In genomic region chr14:51983251-51983650, GRCm38 (mm10) we compare ENCODE assay signal across 11 mouse cellular contexts. TPM values are rescaled to one million over a fixed set of nuclear protein-coding genes. Genes with fewer than 3 reads are reported as not detected.
A peak's percentile ranks its signal among the peaks of the same experiment; 100 is the strongest.
DNase-seq lines count a peak whose midpoint lies in the region; ATAC-seq and TF ChIP-seq lines count a peak whose summit lies in the region.
"Had no signal": no experiment of that assay in that cellular context is flagged by ENCODE, and none has a peak within 500 bp of the region (broad histone marks: within the 10 kb centered on the region; RNA-seq: fewer than 3 reads in every experiment).

No protein-coding gene starts in this region.

- no peaks in the 10 kb centered on the region for H3K27me3 ChIP-seq in forebrain, embryonic 10.5 days (ENCODE audit: poor library complexity, severe bottlenecking)
- H3K27me3 ChIP-seq in forebrain, postnatal 0 days (ENCODE audit: insufficient read depth, low read length), result no peaks in the 10 kb centered on the region
- no peaks in the 10 kb centered on the region for H3K27me3 ChIP-seq in kidney, embryonic 16.5 days (ENCODE audit: insufficient read depth, low read length)
- H3K27me3 ChIP-seq in midbrain, embryonic 11.5 days (ENCODE audit: control insufficient read depth, insufficient read depth, low read length), result no peaks in the 10 kb centered on the region

- no peak for DNase-seq in forebrain, embryonic 10.5 days (ENCODE audit: extremely low spot score, low spot score)
- DNase-seq in forebrain, postnatal 0 days, result no peak
- DNase-seq in kidney, adult 9 months, result no peak
- DNase-seq in c-Kit-positive CD71-positive TER-119-positive erythroid progenitor cells, embryonic 14.5 days (ENCODE audit: low spot score), result peak; percentile 39
- no peak for DNase-seq in midbrain, embryonic 11.5 days (ENCODE audit: low spot score, missing footprints)
- DNase-seq in adrenal gland, postnatal 10 days, result no peak

- no peak overlapping the region; the same call in 1 of the 2 replicates for H3K4me2 ChIP-seq in forebrain, postnatal 0 days (ENCODE audit: low read depth)
- H3K4me2 ChIP-seq in kidney, embryonic 16.5 days (replicated peaks; ENCODE audit: low read depth, low read length), result no peak overlapping the region
- H3K4me2 ChIP-seq in midbrain, embryonic 11.5 days, result peak overlapping the region; percentile 61; the same call in 1 of the 2 replicates

- H3K4me3 ChIP-seq in forebrain, embryonic 10.5 days, result peak overlapping the region; percentile 78
- H3K4me3 ChIP-seq in forebrain, postnatal 0 days (ENCODE audit: low read depth, low read length), result no peak overlapping the region
- no peak overlapping the region for H3K4me3 ChIP-seq in kidney, embryonic 16.5 days (ENCODE audit: low read length)
- H3K4me3 ChIP-seq in midbrain, embryonic 11.5 days (ENCODE audit: low read depth, low read length), result no peak overlapping the region

- H3K9me3 ChIP-seq in forebrain, embryonic 10.5 days, result no peaks in the 10 kb centered on the region
- no peaks in the 10 kb centered on the region for H3K9me3 ChIP-seq in forebrain, postnatal 0 days (ENCODE audit: low read length)
- no peaks in the 10 kb centered on the region for H3K9me3 ChIP-seq in kidney, embryonic 16.5 days (ENCODE audit: low read length)
- no peaks in the 10 kb centered on the region for H3K9me3 ChIP-seq in midbrain, embryonic 11.5 days (ENCODE audit: control insufficient read depth, low read length)

- WGBS in forebrain, embryonic 10.5 days, result 58% methylated on average over 4 of the region's 4 CpGs
- WGBS in forebrain, postnatal 0 days, result 59% methylated on average over 4 of the region's 4 CpGs
- WGBS in kidney, embryonic 16.5 days, result 64% methylated on average over 4 of the region's 4 CpGs
- 59% methylated on average over 4 of the region's 4 CpGs for WGBS in midbrain, embryonic 11.5 days

- peaks cover 16% of the 10 kb centered on the region for H3K36me3 ChIP-seq in forebrain, embryonic 10.5 days (replicated peaks)
- peaks cover 6% of the 10 kb centered on the region for H3K36me3 ChIP-seq in forebrain, postnatal 0 days (ENCODE audit: insufficient read depth)
- H3K36me3 ChIP-seq in kidney, embryonic 16.5 days (ENCODE audit: insufficient read depth, low read length), result peaks cover 10% of the 10 kb centered on the region; the same call in 1 of the 2 replicates
- H3K36me3 ChIP-seq in midbrain, embryonic 11.5 days (ENCODE audit: control insufficient read depth, insufficient read depth, low read length), result 0 out of 2 replicates have a peak, but pooled peaks cover 3% of the 10 kb centered on the region

- peak overlapping the region; percentile 97; the same call in 1 of the 2 replicates for H3K27ac ChIP-seq in forebrain, embryonic 10.5 days
- no peak overlapping the region for H3K27ac ChIP-seq in forebrain, postnatal 0 days (ENCODE audit: low read depth, low read length)
- no peak overlapping the region for H3K27ac ChIP-seq in kidney, embryonic 16.5 days (ENCODE audit: low read length)
- no peak overlapping the region for H3K27ac ChIP-seq in midbrain, embryonic 11.5 days (ENCODE audit: low read depth, low read length)
- H3K27ac ChIP-seq: macrophage had no signal

- no peak for ATAC-seq in forebrain, postnatal 0 days
- no peak for ATAC-seq in kidney, embryonic 16.5 days (ENCODE audit: low FRiP score, low TSS enrichment)
- no peak for ATAC-seq in midbrain, embryonic 11.5 days (ENCODE audit: low FRiP score)
- ATAC-seq in megakaryocyte, adult 5-6 weeks (ENCODE audit: poor library complexity, severe bottlenecking), result no peak

- no peak overlapping the region for H3K9ac ChIP-seq in forebrain, postnatal 0 days
- H3K9ac ChIP-seq in kidney, embryonic 16.5 days (replicated peaks; ENCODE audit: low read length), result 0 out of 2 replicates have a peak overlapping the region, but pooled peaks have one; percentile 86
- H3K9ac ChIP-seq in midbrain, embryonic 11.5 days (ENCODE audit: low read length), result no peak overlapping the region

- no peak for TF ChIP-seq CTCF in forebrain, postnatal 0 days (IDR thresholded peaks at IDR 0.05; ENCODE audit: low read depth)

- peaks cover 42% of the 10 kb centered on the region for H3K4me1 ChIP-seq in forebrain, embryonic 10.5 days
- H3K4me1 ChIP-seq in forebrain, postnatal 0 days (ENCODE audit: insufficient read depth), result 0 out of 2 replicates have a peak, but pooled peaks cover 4% of the 10 kb centered on the region
- peaks cover 15% of the 10 kb centered on the region for H3K4me1 ChIP-seq in kidney, embryonic 16.5 days (ENCODE audit: insufficient read depth, low read length)
- H3K4me1 ChIP-seq in midbrain, embryonic 11.5 days (ENCODE audit: control insufficient read depth, insufficient read depth, low read length), result peaks cover 20% of the 10 kb centered on the region

RNA-seq across cellular contexts. Expression of gene Arhgef40, which starts 1.3 kb away (rescaled TPM):
- 97.5 and 102 TPM in 2 replicates for polyA plus RNA-seq in forebrain, embryonic 10.5 days (2016; fragmentation: Nextera tagmentation; extraction: Ambion mirVana)
- 61.6 and 84.6 TPM in 2 replicates for total RNA-seq in forebrain, postnatal 0 days (2014; rRNA removed)
- polyA plus RNA-seq in forebrain, postnatal 0 days (2015; fragmentation: Nextera tagmentation; extraction: Ambion mirVana), result 27.3 and 46.8 TPM in 2 replicates
- polyA plus RNA-seq in kidney, embryonic 16.5 days (2015; fragmentation: Nextera tagmentation; extraction: Ambion mirVana), result 92.1 and 97.8 TPM in 2 replicates
- 50.4 and 52.8 TPM in 2 replicates for polyA plus RNA-seq in midbrain, embryonic 11.5 days (2014; fragmentation: Nextera tagmentation; extraction: Ambion mirVana)
- 10 to 100 TPM; 60.8 to 78.7 TPM for total RNA-seq in adrenal gland, postnatal 10 days (2021)
- total RNA-seq in megakaryocyte, adult 5-6 weeks (2015), result 1.7 and 2.6 TPM in 2 replicates
- total RNA-seq in megakaryocyte, adult 5-6 weeks (2017), result 2.2 and 5.1 TPM in 2 replicates

RNA-seq across cellular contexts. Expression of gene Tmem253, which starts 32.2 kb away (rescaled TPM):
- polyA plus RNA-seq in forebrain, embryonic 10.5 days (2016; fragmentation: Nextera tagmentation; extraction: Ambion mirVana), result 0.63 and 0.96 TPM in 2 replicates
- 0.38 TPM in 1 of 2 replicates, not detected in the other for total RNA-seq in forebrain, postnatal 0 days (2014; rRNA removed)
- 0.67 TPM in 1 of 2 replicates, not detected in the other for polyA plus RNA-seq in forebrain, postnatal 0 days (2015; fragmentation: Nextera tagmentation; extraction: Ambion mirVana)
- 1.0 and 1.6 TPM in 2 replicates for polyA plus RNA-seq in kidney, embryonic 16.5 days (2015; fragmentation: Nextera tagmentation; extraction: Ambion mirVana)
- polyA plus RNA-seq in midbrain, embryonic 11.5 days (2014; fragmentation: Nextera tagmentation; extraction: Ambion mirVana), result 1.0 and 1.5 TPM in 2 replicates
- total RNA-seq in adrenal gland, postnatal 10 days (2021), result 1 to 10 TPM; 4.8 to 7.0 TPM
- not detected in 2 replicates for total RNA-seq in megakaryocyte, adult 5-6 weeks (2015)
- not detected in 2 replicates for total RNA-seq in megakaryocyte, adult 5-6 weeks (2017)
- total RNA-seq: granulocyte monocyte progenitor cell, adult 5-6 weeks had no signal

RNA-seq across cellular contexts. Expression of gene Zfp219, which starts 37.3 kb away (rescaled TPM):
- 85.4 and 87.6 TPM in 2 replicates for polyA plus RNA-seq in forebrain, embryonic 10.5 days (2016; fragmentation: Nextera tagmentation; extraction: Ambion mirVana)
- 37.2 and 51.4 TPM in 2 replicates for total RNA-seq in forebrain, postnatal 0 days (2014; rRNA removed)
- 16.6 and 19.8 TPM in 2 replicates for polyA plus RNA-seq in forebrain, postnatal 0 days (2015; fragmentation: Nextera tagmentation; extraction: Ambion mirVana)
- polyA plus RNA-seq in kidney, embryonic 16.5 days (2015; fragmentation: Nextera tagmentation; extraction: Ambion mirVana), result 38.9 and 39.2 TPM in 2 replicates
- polyA plus RNA-seq in midbrain, embryonic 11.5 days (2014; fragmentation: Nextera tagmentation; extraction: Ambion mirVana), result 91.9 and 110 TPM in 2 replicates
- 10 to 100 TPM; 54.6 to 59.2 TPM for total RNA-seq in adrenal gland, postnatal 10 days (2021)
- total RNA-seq in megakaryocyte, adult 5-6 weeks (2015), result 3.7 and 4.4 TPM in 2 replicates
- total RNA-seq in megakaryocyte, adult 5-6 weeks (2017), result 4.7 and 5.1 TPM in 2 replicates

RNA-seq across cellular contexts. Expression of gene Olfr221, which starts 59.0 kb away (rescaled TPM):
- not detected in 2 replicates for polyA plus RNA-seq in forebrain, embryonic 10.5 days (2016; fragmentation: Nextera tagmentation; extraction: Ambion mirVana)
- not detected in 2 replicates for total RNA-seq in forebrain, postnatal 0 days (2014; rRNA removed)
- not detected in 2 replicates for polyA plus RNA-seq in forebrain, postnatal 0 days (2015; fragmentation: Nextera tagmentation; extraction: Ambion mirVana)
- not detected in 2 replicates for polyA plus RNA-seq in kidney, embryonic 16.5 days (2015; fragmentation: Nextera tagmentation; extraction: Ambion mirVana)
- polyA plus RNA-seq in midbrain, embryonic 11.5 days (2014; fragmentation: Nextera tagmentation; extraction: Ambion mirVana), result not detected in 2 replicates
- not detected for total RNA-seq in adrenal gland, postnatal 10 days (2021)
- not detected in 2 replicates for total RNA-seq in megakaryocyte, adult 5-6 weeks (2015)
- total RNA-seq in megakaryocyte, adult 5-6 weeks (2017), result not detected in 2 replicates
- total RNA-seq: granulocyte monocyte progenitor cell, adult 5-6 weeks had no signal
- polyA plus RNA-seq: macrophage; stomach, embryonic 14.5 days had no signal
